Mouse (Mus musculus) neural tube, embryonic 15.5 days (tissue): ENCODE results near the gene Rad51b. TPM values are rescaled to one million over a fixed set of nuclear protein-coding genes. Genes with fewer than 3 reads are reported as not detected.

ENCODE experiments used
- ATAC-seq: fragments of 200-750 bp; cut with Nextera tagmentation; 2 replicates; pipeline ENCODE4 v1.8.0; 2017; ENCODE audit warnings: mild to moderate bottlenecking, moderate TSS enrichment, moderate library complexity; ENCODE audit not compliant: low FRiP score
- H3K27ac ChIP-seq: fragments of 300-500 bp; sonication (generic); replicated peaks from 2 replicates; pipeline ENCODE4 v1.5.1; 2015; ENCODE audit warnings: mild to moderate bottlenecking, inconsistent platforms
- H3K27me3 ChIP-seq: fragments of 300-500 bp; sonication (generic); replicated peaks from 2 replicates; pipeline ENCODE4 v1.6.1; 2015; ENCODE audit warnings: inconsistent platforms
- H3K36me3 ChIP-seq: fragments of 300-500 bp; sonication (generic); 2 replicates; pipeline ENCODE4 v1.6.1; 2015; ENCODE audit warnings: inconsistent platforms
- H3K4me1 ChIP-seq: fragments of 300-500 bp; sonication (generic); 2 replicates; pipeline ENCODE4 v1.6.1; 2015; ENCODE audit warnings: inconsistent platforms
- H3K4me2 ChIP-seq: fragments of 300-500 bp; sonication (generic); 2 replicates; pipeline ENCODE4 v1.6.1; 2015; ENCODE audit warnings: inconsistent platforms, mild to moderate bottlenecking, moderate library complexity
- H3K4me3 ChIP-seq: fragments of 300-500 bp; sonication (generic); replicated peaks from 2 replicates; pipeline ENCODE4 v1.5.1; 2015; ENCODE audit warnings: mild to moderate bottlenecking, inconsistent platforms
- H3K9ac ChIP-seq: fragments of 300-500 bp; sonication (generic); replicated peaks from 2 replicates; pipeline ENCODE4 v1.6.1; 2015; ENCODE audit warnings: mild to moderate bottlenecking, inconsistent platforms
- H3K9me3 ChIP-seq: fragments of 300-500 bp; sonication (generic); replicated peaks from 2 replicates; pipeline ENCODE4 v1.6.1; 2016; ENCODE audit warnings: inconsistent platforms
- WGBS: fragments of 180-500 bp; shearing (Covaris S2); methylation state at CpG from one replicate; pipeline ENCODE4 v1.1.7; 2015; ENCODE audit warnings: mixed read lengths; 5-methylcytosine and 5-hydroxymethylcytosine counted together
- polyA plus RNA-seq: library from polyadenylated mRNA; unstranded; fragments of >200 nt; fragmentation: Nextera tagmentation; extraction: Ambion mirVana; gene quantifications from 2 replicates; pipeline ENCODE4 v1.2.1, GENCODE M21; 2015

Rad51b gene
- polyA plus RNA-seq, 1 experiment from 2014 or later: 1.4 TPM

DNA sequence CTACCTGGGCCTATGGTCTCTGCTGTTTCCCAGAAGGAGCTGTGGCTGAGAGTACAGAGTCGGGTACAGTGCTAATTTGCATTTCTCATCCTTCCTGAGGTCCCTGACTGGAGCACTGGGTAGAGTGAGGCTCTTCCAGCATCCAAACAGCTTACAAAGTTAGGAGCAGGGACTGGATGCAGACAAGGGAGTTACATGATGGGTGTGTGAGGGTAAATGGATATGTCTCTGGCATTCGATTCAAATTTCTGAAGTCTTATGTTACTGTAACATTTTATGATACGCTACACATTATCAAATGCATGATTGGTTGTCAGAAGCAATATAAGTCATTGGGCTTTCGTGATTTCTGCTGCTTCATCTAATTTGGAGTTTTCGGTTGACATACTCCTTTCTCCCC, 479.7 kb downstream of the Rad51b start:
- WGBS: 86% methylated on average over 5 of the region's 5 CpGs
- Histone ChIP-seq H3K9ac (no peak overlapping the region), H3K36me3 (no peaks in the 10 kb centered on the region), H3K27ac (no peak overlapping the region), H3K9me3 (0 out of 2 replicates have a peak, but pooled peaks cover 3% of the 10 kb centered on the region), H3K4me1 (no peaks in the 10 kb centered on the region), H3K4me3 (no peak overlapping the region), H3K4me2 (no peak overlapping the region), H3K27me3 (no peaks in the 10 kb centered on the region)
- no peak for ATAC-seq

DNA sequence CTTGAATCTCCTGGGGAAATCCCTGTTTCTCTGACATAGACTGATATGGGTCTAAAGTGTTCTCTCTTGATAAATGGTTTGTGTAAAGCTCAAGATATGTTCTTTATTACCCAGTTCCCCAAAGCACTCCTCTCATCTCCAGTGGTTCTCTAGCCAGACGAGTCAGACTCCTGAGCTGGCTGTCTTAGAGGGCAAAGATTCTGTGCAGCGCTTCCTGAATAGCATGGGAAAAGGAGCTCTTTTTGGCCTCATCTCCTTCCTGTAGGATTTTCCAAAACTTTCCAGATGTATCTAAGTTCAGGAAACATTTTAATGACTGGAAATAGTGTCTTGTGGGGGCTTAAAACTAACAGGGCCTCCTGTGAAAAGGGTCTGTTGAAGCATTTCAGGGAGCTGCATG, 483.7 kb downstream of the Rad51b start:
- no peak for ATAC-seq
- 68% methylated on average over 2 of the region's 2 CpGs for WGBS
- H3K27me3 ChIP-seq: no peaks in the 10 kb centered on the region

DNA sequence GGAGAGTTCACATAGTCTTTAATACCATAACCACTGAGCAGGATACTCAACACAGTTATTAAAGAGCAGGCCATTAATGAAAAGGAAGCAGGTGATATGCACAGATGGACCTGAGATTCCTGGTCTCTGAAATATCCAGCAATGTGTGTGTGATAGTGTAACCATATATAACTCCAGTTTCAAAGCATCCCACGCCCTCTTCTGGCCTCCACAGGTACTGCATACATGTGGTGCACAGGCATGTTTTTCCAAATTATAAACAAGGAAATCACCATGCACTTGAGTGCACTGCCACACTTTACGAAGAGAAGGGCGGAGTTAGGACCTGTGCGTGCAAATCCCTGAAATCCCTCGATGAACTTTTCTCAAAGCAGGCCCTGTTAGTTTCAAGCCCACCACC, 484.7 kb downstream of the Rad51b start:
- Histone ChIP-seq H3K4me2 (no peak overlapping the region), H3K36me3 (no peaks in the 10 kb centered on the region), H3K4me3 (no peak overlapping the region), H3K9me3 (no peaks in the 10 kb centered on the region), H3K27me3 (no peaks in the 10 kb centered on the region), H3K4me1 (no peaks in the 10 kb centered on the region), H3K27ac (no peak overlapping the region), H3K9ac (no peak overlapping the region)
- ATAC-seq: no peak
- WGBS: 86% methylated on average over 5 of the region's 5 CpGs

More for the DNA sequence above, 483.7 kb downstream of the Rad51b start:
- no peak overlapping the region for H3K27ac ChIP-seq
- H3K9ac ChIP-seq: no peak overlapping the region
- no peaks in the 10 kb centered on the region for H3K9me3 ChIP-seq
- no peaks in the 10 kb centered on the region for H3K36me3 ChIP-seq
- no peak overlapping the region for H3K4me2 ChIP-seq
- H3K4me3 ChIP-seq: no peak overlapping the region
- H3K4me1 ChIP-seq: no peaks in the 10 kb centered on the region

DNA sequence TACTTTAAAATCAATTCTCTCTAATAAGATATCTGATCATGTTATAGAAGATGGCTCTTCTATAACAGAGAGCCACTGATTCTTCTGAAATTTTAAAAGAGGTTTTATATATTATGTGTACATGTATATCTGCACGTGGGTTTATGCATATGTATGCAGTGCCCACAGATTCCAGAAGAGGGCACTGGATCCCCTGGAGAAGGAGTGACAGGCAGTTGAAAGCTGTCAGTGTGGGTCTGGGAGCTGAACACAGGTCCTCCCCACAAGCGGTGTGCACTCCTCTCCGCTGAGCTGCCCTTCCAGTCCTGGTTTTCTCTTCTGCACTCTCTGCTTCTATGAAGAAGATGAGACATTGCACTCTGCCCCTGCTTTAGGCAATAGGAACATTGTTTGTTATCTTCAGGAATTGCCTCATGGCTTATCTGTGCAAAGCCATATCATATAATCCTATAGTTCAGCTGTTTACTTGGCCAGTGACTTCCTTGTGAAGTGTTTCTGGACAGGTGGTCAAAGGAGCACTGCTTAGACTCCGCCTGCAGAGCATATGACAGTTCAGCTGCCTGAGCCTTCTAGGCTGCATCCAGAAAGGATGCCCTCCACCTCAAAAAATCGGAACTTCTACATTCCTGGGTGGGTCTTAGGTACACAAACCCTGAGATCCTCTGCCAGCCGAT, 485.5 kb downstream of the Rad51b start:
- 95% methylated on average over 6 of the region's 6 CpGs for WGBS

DNA sequence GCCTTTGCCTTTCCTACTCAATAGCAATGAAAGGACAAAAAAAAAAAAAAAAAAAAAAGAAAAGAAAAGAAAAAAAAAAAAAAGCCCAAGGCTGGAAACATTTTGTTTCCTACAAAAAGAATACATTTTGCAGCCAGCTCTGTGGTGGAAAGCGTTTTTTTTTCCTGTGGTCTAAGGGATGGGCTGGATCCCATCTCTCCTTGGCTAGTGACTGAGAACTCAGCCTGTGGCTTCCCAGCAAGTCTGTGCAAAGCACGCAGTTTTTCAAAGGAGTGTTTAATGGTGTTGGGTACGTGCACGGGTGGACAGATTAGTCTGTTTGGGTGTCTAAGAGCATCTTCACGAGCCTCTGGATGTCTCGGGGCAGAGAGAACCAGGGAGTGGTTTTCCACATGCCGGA, 487.1 kb downstream of the Rad51b start:
- no peak overlapping the region for H3K27ac ChIP-seq
- H3K36me3 ChIP-seq: no peaks in the 10 kb centered on the region
- ATAC-seq: no peak
- no peak overlapping the region for H3K4me3 ChIP-seq
- H3K9me3 ChIP-seq: no peaks in the 10 kb centered on the region
- no peaks in the 10 kb centered on the region for H3K4me1 ChIP-seq
- no peaks in the 10 kb centered on the region for H3K27me3 ChIP-seq
- H3K9ac ChIP-seq: no peak overlapping the region
- WGBS: 86% methylated on average over 7 of the region's 7 CpGs
- H3K4me2 ChIP-seq: no peak overlapping the region

More for the DNA sequence above, 485.5 kb downstream of the Rad51b start:
- Histone ChIP-seq H3K9ac (no peak overlapping the region), H3K4me2 (no peak overlapping the region), H3K9me3 (no peaks in the 10 kb centered on the region), H3K4me3 (no peak overlapping the region), H3K4me1 (no peaks in the 10 kb centered on the region), H3K27me3 (no peaks in the 10 kb centered on the region), H3K36me3 (no peaks in the 10 kb centered on the region), H3K27ac (no peak overlapping the region)
- ATAC-seq: no peak

DNA sequence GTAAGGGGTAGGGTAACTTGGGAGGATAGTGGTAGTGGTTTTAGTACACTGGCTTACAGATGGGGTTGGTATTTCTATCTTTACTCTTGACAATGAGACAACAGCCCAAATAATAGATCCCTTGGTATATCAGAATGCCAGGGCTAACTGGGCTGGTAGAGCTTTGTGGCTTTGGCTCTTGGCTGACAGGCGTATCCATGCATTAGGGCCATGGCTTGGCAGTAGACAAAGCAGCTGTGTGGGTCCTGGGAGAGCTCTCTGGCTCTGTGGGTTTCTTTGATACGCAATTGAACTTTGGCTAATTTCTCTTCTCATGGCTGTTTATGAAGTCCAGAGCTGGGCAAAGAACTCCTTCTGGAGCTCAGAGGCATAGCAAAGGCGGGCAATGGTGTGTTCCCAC, 488.6 kb downstream of the Rad51b start:
- WGBS: 88% methylated on average over 3 of the region's 3 CpGs
- no peak for ATAC-seq

DNA sequence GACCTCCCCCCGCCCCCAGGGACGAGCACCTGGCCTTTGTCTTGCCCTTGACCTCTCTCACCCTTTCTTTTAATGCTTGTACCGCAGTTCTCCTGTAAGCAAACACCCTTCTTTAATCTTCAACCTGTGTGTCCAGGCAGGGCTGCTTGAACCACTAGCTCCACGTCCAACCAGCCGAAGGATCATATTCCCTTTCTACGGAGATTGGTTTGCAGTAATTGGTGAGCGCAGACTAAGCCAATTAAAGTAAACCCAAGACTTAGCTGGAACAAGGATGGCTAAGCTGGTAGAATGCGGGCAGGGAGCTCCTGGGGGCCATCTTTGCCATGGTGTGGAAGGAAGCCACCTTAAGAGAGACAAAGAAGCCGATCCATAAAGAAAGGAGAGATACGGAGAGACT, 490.5 kb downstream of the Rad51b start:
- H3K4me3 ChIP-seq: no peak overlapping the region
- no peaks in the 10 kb centered on the region for H3K9me3 ChIP-seq
- H3K27ac ChIP-seq: no peak overlapping the region
- H3K9ac ChIP-seq: no peak overlapping the region
- WGBS: 95% methylated on average over 10 of the region's 10 CpGs
- no peaks in the 10 kb centered on the region for H3K27me3 ChIP-seq
- H3K36me3 ChIP-seq: no peaks in the 10 kb centered on the region
- no peaks in the 10 kb centered on the region for H3K4me1 ChIP-seq
- no peak for ATAC-seq
- no peak overlapping the region for H3K4me2 ChIP-seq

More for the DNA sequence above, 488.6 kb downstream of the Rad51b start:
- Histone ChIP-seq H3K27ac (no peak overlapping the region), H3K4me3 (no peak overlapping the region), H3K4me1 (no peaks in the 10 kb centered on the region), H3K9ac (no peak overlapping the region), H3K36me3 (no peaks in the 10 kb centered on the region), H3K9me3 (no peaks in the 10 kb centered on the region), H3K4me2 (no peak overlapping the region), H3K27me3 (no peaks in the 10 kb centered on the region)

DNA sequence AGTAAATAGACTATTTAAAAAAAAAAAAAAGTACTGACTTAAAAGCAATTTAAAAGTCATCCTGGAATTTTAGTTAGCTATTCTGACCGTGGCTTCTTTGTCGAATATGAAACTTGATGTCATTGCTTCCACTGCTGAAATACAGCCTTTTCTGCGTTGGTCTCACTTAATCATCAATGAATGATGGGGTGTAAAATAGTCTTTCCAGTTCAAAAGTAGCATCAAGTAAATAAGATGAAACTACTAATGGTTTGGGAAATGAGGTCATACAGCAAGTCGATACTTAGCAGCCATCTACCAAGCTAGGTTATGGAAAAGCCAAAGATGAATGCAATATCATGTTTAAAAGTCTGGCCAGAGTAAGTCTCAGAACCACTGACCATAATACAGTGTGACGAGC, 491.3 kb downstream of the Rad51b start:
- no peak for ATAC-seq
- WGBS: 93% methylated on average over 5 of the region's 5 CpGs
- no peaks in the 10 kb centered on the region for H3K36me3 ChIP-seq
- no peak overlapping the region for H3K4me3 ChIP-seq
- no peaks in the 10 kb centered on the region for H3K9me3 ChIP-seq
- no peak overlapping the region for H3K27ac ChIP-seq
- H3K27me3 ChIP-seq: no peaks in the 10 kb centered on the region
- no peak overlapping the region for H3K9ac ChIP-seq
- no peaks in the 10 kb centered on the region for H3K4me1 ChIP-seq
- no peak overlapping the region for H3K4me2 ChIP-seq

DNA sequence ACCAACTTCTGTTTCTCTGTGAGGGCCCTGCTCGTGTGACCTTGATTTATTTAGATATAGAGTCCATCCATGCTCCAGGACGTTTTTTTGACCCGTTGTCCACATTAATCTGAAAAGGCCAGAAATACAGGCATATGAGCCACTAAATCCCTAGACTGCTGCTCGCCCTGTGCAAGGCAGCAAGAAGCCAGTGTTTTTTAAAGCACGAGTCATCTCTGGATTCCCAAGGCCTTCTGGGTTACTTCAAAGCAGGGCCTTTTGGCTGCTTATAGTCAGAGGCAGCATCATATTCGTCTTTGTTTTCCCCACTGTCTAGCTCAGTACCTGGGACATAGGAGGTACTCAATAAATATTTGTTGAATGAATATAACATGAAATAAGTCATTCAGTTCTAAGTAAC, 492.4 kb downstream of the Rad51b start:
- Histone ChIP-seq H3K36me3 (no peaks in the 10 kb centered on the region), H3K27ac (no peak overlapping the region), H3K9ac (no peak overlapping the region), H3K9me3 (no peaks in the 10 kb centered on the region), H3K4me3 (no peak overlapping the region), H3K4me2 (no peak overlapping the region), H3K4me1 (no peaks in the 10 kb centered on the region), H3K27me3 (no peaks in the 10 kb centered on the region)
- ATAC-seq: no peak
- WGBS: 83% methylated on average over 6 of the region's 6 CpGs

DNA sequence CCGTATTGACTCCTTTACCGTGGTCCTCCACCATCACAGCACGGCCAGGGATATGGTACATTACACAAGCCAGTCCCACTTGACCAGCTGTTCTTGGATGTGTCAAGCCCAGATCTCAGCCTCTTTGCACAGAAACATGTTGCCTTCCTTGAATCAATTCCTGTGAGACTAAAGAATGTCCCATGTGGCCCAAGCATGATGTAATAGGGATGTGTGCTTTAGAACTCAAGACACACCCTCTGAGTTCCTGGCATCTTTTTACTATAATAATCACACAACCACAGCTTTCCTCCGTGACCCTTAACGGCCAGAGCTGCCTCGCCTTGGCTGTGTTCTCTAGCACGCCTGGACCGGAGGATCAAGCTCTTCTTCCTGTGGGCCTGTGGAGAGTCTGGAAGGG, 496.3 kb downstream of the Rad51b start:
- Histone ChIP-seq H3K27ac (no peak overlapping the region), H3K4me1 (no peaks in the 10 kb centered on the region), H3K4me2 (no peak overlapping the region), H3K9ac (no peak overlapping the region), H3K36me3 (no peaks in the 10 kb centered on the region), H3K4me3 (no peak overlapping the region), H3K9me3 (no peaks in the 10 kb centered on the region), H3K27me3 (no peaks in the 10 kb centered on the region)
- no peak for ATAC-seq
- 77% methylated on average over 8 of the region's 8 CpGs for WGBS

DNA sequence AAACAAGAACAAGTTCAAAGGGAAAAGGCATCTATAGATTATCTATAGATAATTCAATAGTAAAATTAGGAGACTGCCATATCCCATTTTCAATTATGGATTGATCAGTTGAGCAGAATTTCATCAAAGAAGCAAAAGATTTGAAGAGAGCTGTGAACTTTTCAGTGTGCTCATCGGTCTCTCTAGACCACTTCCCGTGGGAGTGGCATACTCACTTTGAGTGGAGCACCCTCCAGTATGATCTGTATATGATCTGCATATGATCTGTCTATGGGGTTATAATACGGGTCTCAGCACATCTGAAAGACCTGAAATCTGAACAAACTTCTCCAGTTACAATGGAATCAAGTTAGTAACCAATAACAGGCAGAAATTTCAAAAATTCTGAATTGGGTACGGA, 497.7 kb downstream of the Rad51b start:
- no peak overlapping the region for H3K4me3 ChIP-seq
- H3K4me2 ChIP-seq: no peak overlapping the region
- 94% methylated on average over 4 of the region's 4 CpGs for WGBS
- H3K9me3 ChIP-seq: no peaks in the 10 kb centered on the region
- no peaks in the 10 kb centered on the region for H3K4me1 ChIP-seq
- ATAC-seq: no peak
- no peak overlapping the region for H3K9ac ChIP-seq
- H3K27ac ChIP-seq: no peak overlapping the region
- H3K36me3 ChIP-seq: no peaks in the 10 kb centered on the region
- H3K27me3 ChIP-seq: no peaks in the 10 kb centered on the region

DNA sequence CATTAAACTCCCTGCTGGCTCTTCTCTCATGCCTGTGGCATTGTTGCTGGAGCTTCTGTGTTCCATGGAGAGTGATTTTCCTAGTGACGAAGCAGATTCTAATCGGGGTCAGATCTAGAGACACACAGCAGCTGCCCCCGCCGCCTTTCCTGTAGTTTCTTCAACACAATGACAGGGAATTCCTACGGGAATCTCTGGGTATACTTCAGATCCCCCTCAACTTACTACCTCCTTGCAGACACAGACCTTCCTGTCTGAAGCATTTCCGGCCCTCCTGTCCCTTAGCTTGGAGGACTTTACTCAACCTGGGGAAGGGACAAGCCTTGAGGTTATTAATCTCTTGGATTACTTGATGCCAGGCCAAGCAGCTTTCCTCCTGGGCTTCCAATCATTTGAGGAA, 499.2 kb downstream of the Rad51b start:
- no peak overlapping the region for H3K4me3 ChIP-seq
- 74% methylated on average over 6 of the region's 6 CpGs for WGBS
- no peaks in the 10 kb centered on the region for H3K4me1 ChIP-seq
- no peak overlapping the region for H3K4me2 ChIP-seq
- no peak for ATAC-seq
- no peaks in the 10 kb centered on the region for H3K27me3 ChIP-seq
- H3K36me3 ChIP-seq: no peaks in the 10 kb centered on the region
- H3K27ac ChIP-seq: 0 out of 2 replicates have a peak overlapping the region, but pooled peaks have one; percentile 28
- no peaks in the 10 kb centered on the region for H3K9me3 ChIP-seq
- no peak overlapping the region for H3K9ac ChIP-seq
